Mouse (Mus musculus): ENCODE data around the gene Nsa2. TPM values are rescaled to one million over a fixed set of nuclear protein-coding genes. Genes with fewer than 3 reads are reported as not detected.

Nsa2 gene
- total RNA-seq, 4 experiments from 2014 or later = 42.2 to 64.1 (median 53.1) TPM

DNA sequence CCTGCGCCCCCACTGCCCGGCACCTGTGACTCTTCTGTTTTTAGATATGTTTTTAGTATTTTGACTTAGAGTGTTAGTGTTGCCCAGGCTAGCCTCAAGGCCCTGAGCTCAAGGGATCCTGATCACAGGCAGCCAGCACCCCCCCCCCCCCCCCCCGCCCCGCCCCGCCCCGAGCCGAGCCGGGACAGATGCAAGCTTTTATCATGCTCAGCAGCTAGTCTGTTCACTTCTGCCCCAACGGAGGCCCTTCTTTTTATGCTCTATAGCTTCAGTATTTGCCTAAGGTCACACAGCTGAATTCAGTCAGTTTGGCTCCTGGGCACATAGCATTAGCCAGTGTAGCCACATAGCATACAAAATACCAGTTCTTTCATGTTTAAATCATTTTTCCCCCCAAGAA lies 51.4 kb downstream of the Nsa2 start:
- no peak for DNase-seq

DNA sequence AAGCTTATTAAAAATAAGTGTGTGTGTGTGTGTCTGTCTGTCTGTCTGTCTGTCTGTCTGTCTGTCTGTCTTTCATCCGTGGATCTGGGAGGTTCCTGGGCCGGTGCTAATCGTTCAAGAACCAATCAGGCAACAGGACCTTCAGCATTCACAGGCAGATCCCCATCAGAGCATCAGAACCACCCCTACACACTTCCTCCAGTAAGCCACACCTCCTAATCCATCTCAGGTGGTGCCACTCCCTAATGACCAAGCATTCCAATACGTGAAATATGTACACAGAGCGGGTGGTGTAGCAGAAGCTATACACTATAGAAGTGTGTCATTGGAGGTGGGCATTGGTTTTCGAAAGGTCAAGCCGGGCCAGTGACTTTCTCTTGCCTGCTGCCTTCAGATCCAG lies 55.3 kb downstream of the Nsa2 start:
- no peak for DNase-seq

DNA sequence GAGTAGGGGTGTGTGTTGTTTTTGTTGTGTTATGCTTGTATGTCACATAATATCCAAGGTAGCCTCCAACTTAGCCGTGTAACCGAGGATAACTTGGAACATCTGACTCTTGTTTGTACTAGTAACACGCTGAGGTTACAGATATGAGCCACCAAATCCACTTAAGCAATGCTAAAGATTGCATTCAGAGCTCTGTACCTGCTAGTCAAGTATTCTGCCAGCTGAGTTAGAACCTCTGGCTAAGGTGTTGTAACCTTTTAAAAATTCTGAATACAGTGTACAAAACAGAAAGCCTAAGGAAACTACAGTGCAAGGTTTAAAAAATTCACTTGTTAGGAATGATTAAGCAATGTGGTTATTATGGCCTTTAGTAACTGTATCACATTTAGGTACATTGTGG lies 57.1 kb downstream of the Nsa2 start:
- no peak for DNase-seq

- DNase-seq = no peak
Observed at GRCm38 (mm10) chr13:97080201-97080600, 57.5 kb downstream of the Nsa2 start.

Other genes with a start within 250 kb of the Nsa2 start
- under 1 TPM; 0.08 to 0.94 (median 0.39) TPM for gene Gcnt4, start 213.2 kb downstream of the Nsa2 start, total RNA-seq (2022)
- gene 1700029F12Rik, start 103.6 kb downstream of the Nsa2 start, total RNA-seq (2022) = not detected
- 10 to 100 TPM in 2 of 4 experiments, 1 to 10 TPM in 2; 2.4 to 15.4 (median 8.6) TPM for gene Fam169a, start 70.7 kb downstream of the Nsa2 start, total RNA-seq (2022)
- gene Gm6169, start 38.7 kb downstream of the Nsa2 start, total RNA-seq (2022) = 10 to 100 TPM in 1 of 4 experiments, 1 to 10 TPM in 2, not detected in 1; 1.5 to 11.2 (median 7.5) TPM
- gene Gfm2, start within 50 bp of the Nsa2 start, total RNA-seq (2022) = 10 to 100 TPM; 40.3 to 52.3 (median 41.8) TPM
- gene Hexb, start 60.4 kb upstream of the Nsa2 start, total RNA-seq (2022) = 10 to 100 TPM; 34.1 to 72.0 (median 50.7) TPM
- 1 to 10 TPM; 4.3 to 8.7 (median 7.9) TPM for gene Enc1, start 103.2 kb upstream of the Nsa2 start, total RNA-seq (2022)